Mouse (Mus musculus) kidney, embryonic 15.5 days (tissue): ENCODE data around the gene Bckdhb. TPM values are rescaled to one million over a fixed set of nuclear protein-coding genes. Genes with fewer than 3 reads are reported as not detected.
"Not testable (repeated sequence)": the region's sequence is repeated elsewhere in the genome, so short reads cannot be mapped to it uniquely, and the experiment has no call there.

Experiments
- ATAC-seq: fragments of 200-750 bp; cut with Nextera tagmentation; replicated peaks from 2 replicates; pipeline ENCODE4 v1.8.0; 2017; ENCODE audit warnings: moderate TSS enrichment; ENCODE audit not compliant: low FRiP score
- H3K27ac ChIP-seq: fragments of 300-500 bp; sonication (generic); 2 replicates; pipeline ENCODE4 v1.5.1; 2015; ENCODE audit warnings: mild to moderate bottlenecking, inconsistent platforms
- H3K27me3 ChIP-seq: fragments of 300-500 bp; sonication (generic); 2 replicates; pipeline ENCODE4 v1.6.1; 2015; ENCODE audit warnings: inconsistent platforms
- H3K36me3 ChIP-seq: fragments of 300-500 bp; sonication (generic); 2 replicates; pipeline ENCODE4 v1.6.1; 2015; ENCODE audit warnings: inconsistent platforms
- H3K4me1 ChIP-seq: fragments of 300-500 bp; sonication (generic); 2 replicates; pipeline ENCODE4 v1.6.1; 2015; ENCODE audit warnings: inconsistent platforms
- H3K4me2 ChIP-seq: fragments of 300-500 bp; sonication (generic); 2 replicates; pipeline ENCODE4 v1.6.1; 2015; ENCODE audit warnings: moderate library complexity, mild to moderate bottlenecking, inconsistent platforms
- H3K4me3 ChIP-seq: fragments of 300-500 bp; sonication (generic); replicated peaks from 2 replicates; pipeline ENCODE4 v1.5.1; 2015; ENCODE audit warnings: mild to moderate bottlenecking, inconsistent platforms
- H3K9ac ChIP-seq: fragments of 300-500 bp; sonication (generic); 2 replicates; pipeline ENCODE4 v1.6.1; 2015; ENCODE audit warnings: mild to moderate bottlenecking, inconsistent platforms
- H3K9me3 ChIP-seq: fragments of 300-500 bp; sonication (generic); replicated peaks from 2 replicates; pipeline ENCODE4 v1.6.1; 2016; ENCODE audit warnings: inconsistent platforms
- WGBS: fragments of 180-500 bp; shearing (Covaris S2); methylation state at CpG from one replicate; pipeline ENCODE4 v1.1.7; 2015; ENCODE audit warnings: mixed read lengths; 5-methylcytosine and 5-hydroxymethylcytosine counted together
- polyA plus RNA-seq: library from polyadenylated mRNA; unstranded; fragments of >200 nt; fragmentation: Nextera tagmentation; extraction: Ambion mirVana; gene quantifications from 2 replicates; pipeline ENCODE4 v1.2.1, GENCODE M21; 2015

The Bckdhb gene
- polyA plus RNA-seq, 1 experiment from 2014 or later: 51.6 TPM

- WGBS: 92% methylated on average over 5 of the region's 5 CpGs
- H3K9ac ChIP-seq: no peak overlapping the region
- H3K9me3 ChIP-seq: no peaks in the 10 kb centered on the region
- peak overlapping the region; percentile 74 for H3K4me2 ChIP-seq
- no peaks in the 10 kb centered on the region for H3K36me3 ChIP-seq
- H3K27ac ChIP-seq: no peak overlapping the region
- ATAC-seq: no peak
- H3K4me3 ChIP-seq: peak overlapping the region; percentile 86
- H3K4me1 ChIP-seq: peaks cover 3% of the 10 kb centered on the region; the same call in 1 of the 2 replicates
- H3K27me3 ChIP-seq: no peaks in the 10 kb centered on the region
Observed at GRCm38 (mm10) chr9:83924356-83924755, 589 bp upstream of the Bckdhb start.

DNA sequence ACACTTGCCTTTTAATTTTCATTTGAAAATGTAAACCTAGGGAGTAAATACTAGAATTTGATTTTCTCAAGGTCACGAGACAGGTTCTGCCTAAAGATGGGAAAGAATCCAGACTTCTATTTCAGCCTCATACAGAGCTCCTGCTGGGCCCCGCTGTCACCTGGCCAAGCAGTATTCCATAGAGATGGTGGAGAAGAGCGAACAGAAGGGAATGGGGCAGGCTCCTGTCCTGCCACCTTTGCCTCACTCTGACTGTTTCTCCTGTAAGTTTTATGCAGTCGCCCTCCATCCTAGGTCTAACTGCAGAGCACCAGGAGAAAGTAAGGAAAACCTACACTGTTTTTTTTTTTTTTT is 720 bp downstream of the Bckdhb start:
- Histone ChIP-seq H3K9ac (peak overlapping the region; percentile 66), H3K9me3 (no peaks in the 10 kb centered on the region), H3K27me3 (no peaks in the 10 kb centered on the region), H3K36me3 (no peaks in the 10 kb centered on the region), H3K4me2 (peak overlapping the region; percentile 74), H3K27ac (no peak overlapping the region), H3K4me3 (peak overlapping the region; percentile 86), H3K4me1 (peaks cover 3% of the 10 kb centered on the region; the same call in 1 of the 2 replicates)
- 61% methylated on average over 4 of the region's 4 CpGs for WGBS
- ATAC-seq: no peak

GRCm38 (mm10) chr9:83926302-83926701 is 1.4 kb downstream of the Bckdhb start:
- H3K4me2 ChIP-seq: no peak overlapping the region
- 83% methylated on average over 5 of the region's 5 CpGs for WGBS
- no peak overlapping the region for H3K27ac ChIP-seq
- H3K9me3 ChIP-seq: no peaks in the 10 kb centered on the region
- no peak for ATAC-seq
- no peak overlapping the region for H3K4me3 ChIP-seq
- H3K27me3 ChIP-seq: no peaks in the 10 kb centered on the region
- no peak overlapping the region for H3K9ac ChIP-seq
- H3K36me3 ChIP-seq: no peaks in the 10 kb centered on the region
- peaks cover 3% of the 10 kb centered on the region; the same call in 1 of the 2 replicates for H3K4me1 ChIP-seq

- not testable (repeated sequence) for H3K4me3 ChIP-seq, H3K27me3 ChIP-seq, H3K4me1 ChIP-seq, H3K36me3 ChIP-seq, H3K9ac ChIP-seq, H3K9me3 ChIP-seq, H3K27ac ChIP-seq, ATAC-seq, H3K4me2 ChIP-seq
Observed at GRCm38 (mm10) chr9:83939501-83939900, 14.6 kb downstream of the Bckdhb start.

GRCm38 (mm10) chr9:83940016-83940415 is 15.1 kb downstream of the Bckdhb start:
- Histone ChIP-seq H3K9ac (no peak overlapping the region), H3K9me3 (no peaks in the 10 kb centered on the region; the same call in 1 of the 2 replicates), H3K36me3 (0 out of 2 replicates have a peak, but pooled peaks cover 4% of the 10 kb centered on the region), H3K4me2 (no peak overlapping the region), H3K27ac (no peak overlapping the region), H3K27me3 (no peaks in the 10 kb centered on the region), H3K4me3 (no peak overlapping the region), H3K4me1 (no peaks in the 10 kb centered on the region)
- no peak for ATAC-seq
- WGBS: 86% methylated on average over 3 of the region's 3 CpGs

- no peak overlapping the region for H3K9ac ChIP-seq
- no peaks in the 10 kb centered on the region for H3K4me1 ChIP-seq
- H3K27ac ChIP-seq: no peak overlapping the region
- H3K4me3 ChIP-seq: no peak overlapping the region
- ATAC-seq: peak; percentile 60
- no peak overlapping the region for H3K4me2 ChIP-seq
- WGBS: 58% methylated on average over 9 of the region's 9 CpGs
- H3K36me3 ChIP-seq: 0 out of 2 replicates have a peak, but pooled peaks cover 4% of the 10 kb centered on the region
- H3K27me3 ChIP-seq: no peaks in the 10 kb centered on the region
- H3K9me3 ChIP-seq: no peaks in the 10 kb centered on the region; the same call in 1 of the 2 replicates
Observed at GRCm38 (mm10) chr9:83940537-83941363, 15.8 kb downstream of the Bckdhb start.

GRCm38 (mm10) chr9:83951336-83951735 is 26.4 kb downstream of the Bckdhb start:
- Histone ChIP-seq H3K4me2 (no peak overlapping the region), H3K4me1 (no peaks in the 10 kb centered on the region), H3K27me3 (no peaks in the 10 kb centered on the region), H3K4me3 (no peak overlapping the region), H3K27ac (no peak overlapping the region), H3K9ac (no peak overlapping the region), H3K9me3 (no peaks in the 10 kb centered on the region), H3K36me3 (peaks cover 8% of the 10 kb centered on the region; the same call in 1 of the 2 replicates)
- WGBS: 84% methylated on average over 4 of the region's 4 CpGs
- no peak for ATAC-seq

DNA sequence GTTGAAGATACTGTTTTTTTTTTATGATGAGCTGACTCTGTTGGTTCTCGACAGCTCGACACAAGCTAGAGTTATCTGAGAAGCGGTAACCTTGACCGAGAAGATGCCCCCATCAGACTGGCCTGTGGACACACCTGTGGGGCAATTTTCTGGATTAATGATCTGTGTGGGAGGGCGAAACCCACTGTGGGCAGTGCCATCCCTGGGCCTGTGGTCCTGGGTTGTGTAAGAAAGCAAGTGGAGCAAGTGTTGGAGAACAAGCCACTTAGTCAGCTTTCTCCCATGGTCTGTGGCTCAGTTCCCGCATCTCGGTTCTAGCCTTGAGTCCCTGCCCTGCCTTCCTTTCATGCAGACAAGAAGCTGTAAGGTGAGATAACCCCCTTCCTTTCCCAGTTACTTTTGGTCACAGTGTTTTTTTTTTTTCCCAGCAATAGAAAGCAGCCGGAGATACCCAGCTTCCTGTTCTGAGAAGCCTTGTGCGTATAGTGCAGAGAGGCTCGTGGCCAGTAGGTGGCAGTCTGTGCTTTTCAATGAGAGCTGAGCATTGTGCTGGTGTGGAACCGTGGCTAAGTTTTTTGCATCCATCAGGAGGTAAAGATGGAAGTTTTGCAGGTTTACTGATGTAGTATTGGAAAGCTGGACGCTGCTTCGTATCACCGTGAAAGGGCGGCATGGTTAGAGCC is 31.8 kb downstream of the Bckdhb start:
- peak; percentile 91 for ATAC-seq
- H3K4me1 ChIP-seq: no peaks in the 10 kb centered on the region; the same call in 1 of the 2 replicates
- 45% methylated on average over 15 of the region's 15 CpGs for WGBS

GRCm38 (mm10) chr9:83962098-83963086 is 37.4 kb downstream of the Bckdhb start:
- WGBS: 53% methylated on average over 10 of the region's 10 CpGs
- H3K4me3 ChIP-seq: no peak overlapping the region
- no peak overlapping the region for H3K27ac ChIP-seq

More for the DNA sequence above, 31.8 kb downstream of the Bckdhb start:
- peaks cover 8% of the 10 kb centered on the region; the same call in 1 of the 2 replicates for H3K36me3 ChIP-seq
- H3K4me3 ChIP-seq: no peak overlapping the region
- no peak overlapping the region for H3K4me2 ChIP-seq
- no peak overlapping the region for H3K9ac ChIP-seq
- H3K27me3 ChIP-seq: no peaks in the 10 kb centered on the region
- H3K9me3 ChIP-seq: no peaks in the 10 kb centered on the region
- H3K27ac ChIP-seq: no peak overlapping the region

DNA sequence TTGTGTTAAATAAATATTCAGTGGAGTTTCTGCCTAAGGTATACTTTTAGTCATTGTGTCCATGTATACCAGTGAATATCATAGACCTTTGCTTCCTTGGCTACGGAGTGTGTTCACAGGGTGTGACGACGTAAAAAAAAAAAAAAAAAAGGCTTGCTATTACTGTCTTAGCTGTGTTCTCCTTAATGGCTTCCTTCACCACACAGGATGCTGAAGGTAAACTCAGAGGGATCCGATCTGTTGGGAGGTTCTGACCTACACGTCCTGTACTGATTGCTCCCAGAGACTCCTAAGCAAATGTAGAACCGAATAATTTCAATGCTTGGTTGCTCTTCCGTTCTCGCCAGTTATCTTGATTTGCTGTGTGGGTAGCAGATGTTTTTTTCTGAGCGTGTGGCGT is 38.4 kb downstream of the Bckdhb start:
- H3K27ac ChIP-seq: no peak overlapping the region

More at GRCm38 (mm10) chr9:83962098-83963086, 37.4 kb downstream of the Bckdhb start:
- Histone ChIP-seq H3K4me2 (no peak overlapping the region), H3K9me3 (no peaks in the 10 kb centered on the region), H3K36me3 (no peaks in the 10 kb centered on the region), H3K9ac (no peak overlapping the region), H3K4me1 (peaks cover 13% of the 10 kb centered on the region), H3K27me3 (no peaks in the 10 kb centered on the region)
- no peak; the same call in 1 of the 2 replicates for ATAC-seq

DNA sequence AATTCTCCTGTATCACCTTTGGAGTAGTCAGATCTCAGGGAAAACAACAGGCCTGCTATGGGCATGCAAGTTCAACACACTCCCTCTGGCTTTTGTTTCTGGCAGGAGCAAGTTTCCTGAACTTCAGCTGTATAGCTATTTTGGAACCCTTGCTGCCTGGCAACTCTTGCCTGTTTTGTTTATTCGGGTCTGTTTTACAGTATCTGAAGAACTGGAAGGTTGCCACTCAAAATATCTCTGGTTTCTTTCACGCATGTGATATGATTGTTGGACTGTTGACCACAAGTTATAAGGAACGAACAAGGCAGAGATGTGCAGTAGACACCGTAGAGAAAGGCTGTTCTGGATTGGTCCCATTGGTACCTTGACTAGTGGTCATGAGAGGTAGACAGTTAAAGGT is 39.4 kb downstream of the Bckdhb start:
- Histone ChIP-seq H3K9ac (no peak overlapping the region), H3K4me2 (no peak overlapping the region), H3K27me3 (no peaks in the 10 kb centered on the region), H3K27ac (no peak overlapping the region), H3K4me3 (no peak overlapping the region), H3K4me1 (peaks cover 13% of the 10 kb centered on the region), H3K36me3 (no peaks in the 10 kb centered on the region), H3K9me3 (no peaks in the 10 kb centered on the region)
- WGBS: 88% methylated on average over 4 of the region's 4 CpGs
- ATAC-seq: no peak

More for the DNA sequence above, 38.4 kb downstream of the Bckdhb start:
- 52% methylated on average over 10 of the region's 10 CpGs for WGBS
- ATAC-seq: peak; percentile 67
- Histone ChIP-seq H3K27me3 (no peaks in the 10 kb centered on the region), H3K4me1 (peaks cover 13% of the 10 kb centered on the region), H3K36me3 (no peaks in the 10 kb centered on the region), H3K4me3 (no peak overlapping the region), H3K9ac (no peak overlapping the region), H3K4me2 (no peak overlapping the region), H3K9me3 (no peaks in the 10 kb centered on the region)
